Mouse (Mus musculus): ENCODE results near the gene Col5a3.

GRCm38 (mm10) chr9:20805159-20805495, 9.7 kb downstream of the Col5a3 start:
- no peak for TF ChIP-seq CTCF (IDR thresholded peaks at IDR 0.05; ENCODE audit: low read depth)
- no peak for TF ChIP-seq EP300 (IDR thresholded peaks at IDR 0.05; ENCODE audit: low read depth)
